Mouse (Mus musculus) kidney, adult 8-10 months (tissue): ENCODE measurements at regions not wholly inside any gene's neighbourhood (a gene's known extent, or its start where the extent isn't known, plus 50 kb on each side); places are given as distances from the start of the nearest gene placed in this dataset.
"Not testable (repeated sequence)": the region's sequence is repeated elsewhere in the genome, so short reads cannot be mapped to it uniquely, and the experiment has no call there.

Experiments
- DNase-seq, 2 experiments: peaks; one replicate each; pipeline ENCODE4 v3.0.0; 2022

- DNase-seq: no peak
Observed at GRCm38 (mm10) chr1:168676418-168677413, 244.6 kb upstream of the Pbx1 start.

- no peak for DNase-seq
Observed at GRCm38 (mm10) chr1:168675741-168676140, 243.7 kb upstream of the Pbx1 start.

- DNase-seq: no peak
Observed at GRCm38 (mm10) chr1:168662755-168663284, 230.8 kb upstream of the Pbx1 start.

GRCm38 (mm10) chr1:168660956-168661355, 228.9 kb upstream of the Pbx1 start:
- no peak for DNase-seq

- DNase-seq: peak; percentile 2 to 17
Observed at GRCm38 (mm10) chr1:168659578-168659977, 227.5 kb upstream of the Pbx1 start.

- no peak for DNase-seq
Observed at GRCm38 (mm10) chr1:168632837-168633236, 200.8 kb upstream of the Pbx1 start.

- DNase-seq: no peak
Observed at GRCm38 (mm10) chr1:168631979-168632378, 199.9 kb upstream of the Pbx1 start.

GRCm38 (mm10) chr1:168601967-168602366, 169.9 kb upstream of the Pbx1 start:
- DNase-seq: not testable (repeated sequence)

GRCm38 (mm10) chr1:168600461-168601160, 168.5 kb upstream of the Pbx1 start:
- DNase-seq: no peak

GRCm38 (mm10) chr1:168598191-168598667, 166.2 kb upstream of the Pbx1 start:
- no peak for DNase-seq

GRCm38 (mm10) chr1:168597495-168597894, 165.4 kb upstream of the Pbx1 start:
- DNase-seq: no peak

- DNase-seq: no peak
Observed at GRCm38 (mm10) chr1:168584137-168584536, 152.1 kb upstream of the Pbx1 start.

GRCm38 (mm10) chr1:168582434-168582833, 150.4 kb upstream of the Pbx1 start:
- DNase-seq: no peak

GRCm38 (mm10) chr1:168569930-168570515, 138.0 kb upstream of the Pbx1 start:
- no peak for DNase-seq

GRCm38 (mm10) chr1:168552394-168552793, 120.3 kb upstream of the Pbx1 start:
- no peak for DNase-seq

- no peak for DNase-seq
Observed at GRCm38 (mm10) chr1:168549807-168550435, 117.9 kb upstream of the Pbx1 start.

- DNase-seq: no peak
Observed at GRCm38 (mm10) chr1:168546156-168546555, 114.1 kb upstream of the Pbx1 start.

- no peak for DNase-seq
Observed at GRCm38 (mm10) chr1:168545072-168545780, 113.2 kb upstream of the Pbx1 start.

GRCm38 (mm10) chr1:168541231-168541630, 109.2 kb upstream of the Pbx1 start:
- no peak for DNase-seq

GRCm38 (mm10) chr1:168518087-168518486, 86.0 kb upstream of the Pbx1 start:
- no peak for DNase-seq

- DNase-seq: no peak
Observed at GRCm38 (mm10) chr1:168506326-168506725, 74.3 kb upstream of the Pbx1 start.

GRCm38 (mm10) chr1:168504773-168505172, 72.7 kb upstream of the Pbx1 start:
- no peak for DNase-seq
